Mouse (Mus musculus) liver, embryonic 13.5 days (tissue): Measurements from ENCODE around the gene Sept1. TPM values are rescaled to one million over a fixed set of nuclear protein-coding genes. Genes with fewer than 3 reads are reported as not detected.
A peak's percentile ranks its signal among the peaks of the same experiment; 100 is the strongest.

Source experiments
- ATAC-seq: fragments of 200-750 bp; cut with Nextera tagmentation; 2 replicates; pipeline ENCODE4 v1.8.0; 2017; ENCODE audit warnings: low read depth, mild to moderate bottlenecking, moderate number of reproducible peaks, moderate library complexity
- DNase-seq: peaks from one replicate; pipeline ENCODE4 v3.0.0; 2022
- H3K27ac ChIP-seq: fragments of 300-500 bp; sonication (generic); 2 replicates; pipeline ENCODE4 v1.5.1; 2015; ENCODE audit warnings: moderate library complexity, mild to moderate bottlenecking, inconsistent platforms
- H3K27me3 ChIP-seq: fragments of 300-500 bp; sonication (generic); 2 replicates; pipeline ENCODE4 v1.6.1; 2015; ENCODE audit warnings: mild to moderate bottlenecking, inconsistent platforms
- H3K36me3 ChIP-seq: fragments of 300-500 bp; sonication (generic); 2 replicates; pipeline ENCODE4 v1.6.1; 2015; ENCODE audit warnings: mild to moderate bottlenecking, inconsistent platforms
- H3K4me1 ChIP-seq: fragments of 300-500 bp; sonication (generic); replicated peaks from 2 replicates; pipeline ENCODE4 v1.6.1; 2015; ENCODE audit warnings: inconsistent platforms
- H3K4me2 ChIP-seq: fragments of 300-500 bp; sonication (generic); 2 replicates; pipeline ENCODE4 v1.6.1; 2015; ENCODE audit warnings: inconsistent platforms, mild to moderate bottlenecking, moderate library complexity
- H3K4me3 ChIP-seq: fragments of 300-500 bp; sonication (generic); replicated peaks from 2 replicates; pipeline ENCODE4 v1.5.1; 2015; ENCODE audit warnings: mild to moderate bottlenecking, inconsistent platforms
- H3K9ac ChIP-seq: fragments of 300-500 bp; sonication (generic); 2 replicates; pipeline ENCODE4 v1.6.1; 2015; ENCODE audit warnings: mild to moderate bottlenecking, inconsistent platforms
- H3K9me3 ChIP-seq: fragments of 300-500 bp; sonication (generic); replicated peaks from 2 replicates; pipeline ENCODE4 v1.6.1; 2016; ENCODE audit warnings: inconsistent platforms
- WGBS: fragments of 180-500 bp; shearing (Covaris S2); methylation state at CpG from one replicate; pipeline ENCODE4 v1.1.7; 2015; ENCODE audit not compliant: insufficient replicate concordance; 5-methylcytosine and 5-hydroxymethylcytosine counted together
- polyA plus RNA-seq: library from polyadenylated mRNA; unstranded; fragments of >200 nt; fragmentation: Nextera tagmentation; extraction: Ambion mirVana; gene quantifications from 2 replicates; pipeline ENCODE4 v1.2.1, GENCODE M21; 2015

Gene Sept1
- polyA plus RNA-seq, 1 experiment from 2014 or later: 9.8 TPM

DNA sequence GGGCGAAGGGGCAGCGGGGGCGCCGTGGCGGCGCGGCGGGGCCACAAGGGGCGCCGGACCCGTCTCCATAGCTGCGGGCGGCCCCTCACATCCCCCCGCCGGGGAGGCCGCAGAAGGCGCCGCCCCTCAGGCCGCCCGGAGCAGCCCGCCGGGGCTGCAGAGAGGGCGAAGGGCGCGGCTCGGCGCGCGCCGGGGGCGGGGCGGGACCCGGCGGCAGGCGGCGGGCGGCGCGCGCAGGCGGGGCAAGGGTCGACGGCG lies 24.7 kb downstream of the Sept1 start, which contains the start of gene Tbc1d10b:
Tbc1d10b (minus strand) TSS at position 174 of the 258 bp plus-strand sequence.
- WGBS: under 1% methylated on average over 33 of the region's 44 CpGs

GRCm38 (mm10) chr7:127207374-127208294 lies 25.3 kb downstream of the Sept1 start:
- DNase-seq (peak; percentile 54), ATAC-seq (peak; percentile 5; the same call in 1 of the 2 replicates)
- peaks cover 68% of the 10 kb centered on the region for H3K4me1 ChIP-seq

More for the DNA sequence above, 24.7 kb downstream of the Sept1 start, which contains the start of gene Tbc1d10b:
- peak within 1 kb of the TSS; percentile 98 for H3K27ac ChIP-seq
- H3K36me3 ChIP-seq: peaks cover 21% of the 10 kb centered on the region
- peak within 1 kb of the TSS; percentile 89 for H3K4me3 ChIP-seq
- H3K9ac ChIP-seq: peak within 1 kb of the TSS; percentile 99
- peak within 1 kb of the TSS; percentile 95 for H3K4me2 ChIP-seq
- H3K4me1 ChIP-seq: peaks cover 67% of the 10 kb centered on the region
- peak; percentile 49 for ATAC-seq
- DNase-seq: no peak
- no peaks in the 10 kb centered on the region for H3K27me3 ChIP-seq
- H3K9me3 ChIP-seq: no peaks in the 10 kb centered on the region

DNA sequence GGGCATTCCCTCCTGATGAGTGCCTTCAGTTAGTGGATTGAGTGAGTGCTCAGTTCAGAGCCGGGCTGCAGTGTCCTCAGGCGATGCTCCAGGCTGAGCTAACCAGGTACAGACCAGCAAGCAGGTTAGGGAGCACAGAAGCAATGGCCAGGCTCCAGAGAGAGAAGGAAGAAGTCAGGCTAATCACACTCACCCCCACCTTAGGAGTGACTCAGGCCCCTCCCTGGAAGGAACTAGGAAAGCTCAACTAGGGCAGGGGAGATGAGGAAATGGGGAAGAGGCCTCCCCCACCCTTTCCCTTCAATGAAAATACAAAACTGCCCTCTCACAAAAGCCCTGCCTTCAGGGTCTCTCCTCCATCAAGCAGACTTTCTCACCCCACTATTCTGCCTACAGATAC lies 26.3 kb downstream of the Sept1 start:
- H3K27ac ChIP-seq: peak overlapping the region; percentile 98
- no peaks in the 10 kb centered on the region for H3K9me3 ChIP-seq
- H3K4me1 ChIP-seq: peaks cover 66% of the 10 kb centered on the region
- peak overlapping the region; percentile 95 for H3K4me2 ChIP-seq
- peak overlapping the region; percentile 89 for H3K4me3 ChIP-seq
- ATAC-seq: no peak
- peaks cover 37% of the 10 kb centered on the region for H3K36me3 ChIP-seq
- H3K27me3 ChIP-seq: no peaks in the 10 kb centered on the region
- DNase-seq: no peak
- 27% methylated on average over 2 of the region's 2 CpGs for WGBS
- peak overlapping the region; percentile 99 for H3K9ac ChIP-seq

More at GRCm38 (mm10) chr7:127207374-127208294, 25.3 kb downstream of the Sept1 start:
- under 1% methylated on average over 53 of the region's 53 CpGs for WGBS
- Histone ChIP-seq H3K4me2 (peak overlapping the region; percentile 95), H3K4me3 (peak overlapping the region; percentile 89), H3K9ac (peak overlapping the region; percentile 99), H3K9me3 (no peaks in the 10 kb centered on the region), H3K27ac (peak overlapping the region; percentile 98), H3K27me3 (no peaks in the 10 kb centered on the region), H3K36me3 (peaks cover 26% of the 10 kb centered on the region)

- Histone ChIP-seq H3K9ac (peak overlapping the region; percentile 79), H3K4me3 (peak overlapping the region; percentile 81), H3K27ac (peak overlapping the region; percentile 88), H3K36me3 (peaks cover 86% of the 10 kb centered on the region), H3K27me3 (no peaks in the 10 kb centered on the region), H3K4me2 (peak overlapping the region; percentile 90), H3K4me1 (peaks cover 44% of the 10 kb centered on the region), H3K9me3 (no peaks in the 10 kb centered on the region)
- WGBS: 47% methylated on average over 11 of the region's 11 CpGs
- DNase-seq (no peak), ATAC-seq (no peak)
Measured at GRCm38 (mm10) chr7:127196484-127196883, 36.4 kb downstream of the Sept1 start.

- Histone ChIP-seq H3K27ac (peak within 1 kb of the TSS; percentile 88), H3K9ac (peak within 1 kb of the TSS; percentile 83), H3K4me3 (peak within 1 kb of the TSS; percentile 81), H3K27me3 (no peaks in the 10 kb centered on the region), H3K4me1 (peaks cover 39% of the 10 kb centered on the region), H3K36me3 (peaks cover 85% of the 10 kb centered on the region), H3K9me3 (no peaks in the 10 kb centered on the region), H3K4me2 (peak within 1 kb of the TSS; percentile 90)
- ATAC-seq (peak; percentile 94), DNase-seq (peak; percentile 94)
- under 1% methylated on average over 51 of the region's 51 CpGs for WGBS
Measured at GRCm38 (mm10) chr7:127195544-127196295, 37.2 kb downstream of the Sept1 start, which contains the start of gene Cd2bp2. Cd2bp2 (minus strand) TSS chr7:127196050.

GRCm38 (mm10) chr7:127194633-127195029 lies 38.3 kb downstream of the Sept1 start:
- Histone ChIP-seq H3K36me3 (peaks cover 78% of the 10 kb centered on the region), H3K9me3 (no peaks in the 10 kb centered on the region), H3K9ac (peak overlapping the region; percentile 83), H3K27me3 (no peaks in the 10 kb centered on the region), H3K4me1 (peaks cover 39% of the 10 kb centered on the region), H3K4me2 (peak overlapping the region; percentile 90), H3K4me3 (peak overlapping the region; percentile 81), H3K27ac (peak overlapping the region; percentile 88; the same call in 1 of the 2 replicates)
- ATAC-seq (no peak), DNase-seq (no peak)
- 56% methylated on average over 7 of the region's 7 CpGs for WGBS

- peak overlapping the region; percentile 83 for H3K9ac ChIP-seq
- 87% methylated on average over 17 of the region's 17 CpGs for WGBS
- peaks cover 43% of the 10 kb centered on the region for H3K4me1 ChIP-seq
- no peaks in the 10 kb centered on the region for H3K27me3 ChIP-seq
- peaks cover 73% of the 10 kb centered on the region for H3K36me3 ChIP-seq
- H3K9me3 ChIP-seq: no peaks in the 10 kb centered on the region
- ATAC-seq (no peak), DNase-seq (no peak)
- H3K4me2 ChIP-seq: peak overlapping the region; percentile 90
- no peak overlapping the region for H3K27ac ChIP-seq
- H3K4me3 ChIP-seq: peak overlapping the region; percentile 81
Measured at GRCm38 (mm10) chr7:127194011-127194632, 38.8 kb downstream of the Sept1 start.

GRCm38 (mm10) chr7:127192989-127193388 lies 39.9 kb downstream of the Sept1 start:
- DNase-seq: no peak
- ATAC-seq: no peak

GRCm38 (mm10) chr7:127190672-127191071 lies 42.3 kb downstream of the Sept1 start:
- Histone ChIP-seq H3K4me3 (no peak overlapping the region), H3K9ac (no peak overlapping the region), H3K9me3 (no peaks in the 10 kb centered on the region), H3K4me1 (peaks cover 45% of the 10 kb centered on the region), H3K36me3 (peaks cover 46% of the 10 kb centered on the region), H3K4me2 (no peak overlapping the region), H3K27ac (no peak overlapping the region; the same call in 1 of the 2 replicates), H3K27me3 (no peaks in the 10 kb centered on the region)
- no peak for ATAC-seq
- no peak for DNase-seq
- 74% methylated on average over 6 of the region's 6 CpGs for WGBS

More at GRCm38 (mm10) chr7:127192989-127193388, 39.9 kb downstream of the Sept1 start:
- H3K4me2 ChIP-seq: no peak overlapping the region
- 89% methylated on average over 5 of the region's 5 CpGs for WGBS
- no peak overlapping the region for H3K4me3 ChIP-seq
- no peaks in the 10 kb centered on the region for H3K27me3 ChIP-seq
- H3K36me3 ChIP-seq: peaks cover 62% of the 10 kb centered on the region
- peak overlapping the region; percentile 22; the same call in 1 of the 2 replicates for H3K9ac ChIP-seq
- H3K9me3 ChIP-seq: no peaks in the 10 kb centered on the region
- no peak overlapping the region; the same call in 1 of the 2 replicates for H3K27ac ChIP-seq
- H3K4me1 ChIP-seq: peaks cover 54% of the 10 kb centered on the region

- Histone ChIP-seq H3K27ac (0 out of 2 replicates have a peak overlapping the region, but pooled peaks have one; percentile 23), H3K36me3 (peaks cover 32% of the 10 kb centered on the region), H3K4me3 (no peak overlapping the region), H3K4me1 (peaks cover 46% of the 10 kb centered on the region), H3K9me3 (no peaks in the 10 kb centered on the region), H3K27me3 (no peaks in the 10 kb centered on the region), H3K9ac (no peak overlapping the region), H3K4me2 (no peak overlapping the region)
- 55% methylated on average over 17 of the region's 17 CpGs for WGBS
- ATAC-seq (no peak), DNase-seq (no peak)
Measured at GRCm38 (mm10) chr7:127188305-127189276, 44.3 kb downstream of the Sept1 start.
